Mouse (Mus musculus): ENCODE results near the gene 1700057G04Rik. TPM values are rescaled to one million over a fixed set of nuclear protein-coding genes. Genes with fewer than 3 reads are reported as not detected.

Gene 1700057G04Rik
- total and polyA plus RNA-seq, 2 experiments from 2014 or later, result not detected

DNA sequence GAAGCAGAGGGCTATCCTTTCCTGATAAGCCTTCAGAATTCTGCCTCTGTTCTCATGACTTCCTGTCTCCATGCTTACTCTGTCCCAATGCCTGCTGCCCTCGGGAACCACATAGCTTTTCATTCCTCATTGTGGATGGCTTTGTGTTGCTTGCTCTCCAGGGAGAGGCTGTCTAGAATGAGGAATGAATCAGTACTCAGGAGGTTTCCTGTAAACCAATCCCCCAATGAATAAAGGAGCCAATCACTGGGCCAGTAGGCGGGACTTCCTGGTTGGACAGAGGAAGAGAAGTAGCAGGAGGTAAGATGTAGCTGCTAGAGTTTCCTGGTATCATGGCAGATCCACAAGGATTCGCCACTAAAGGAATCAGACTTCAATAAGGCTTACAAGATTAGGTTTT is 44.1 kb downstream of the 1700057G04Rik start:
- no peak overlapping the region for H3K27ac ChIP-seq (ENCODE audit: low read depth)
- ATAC-seq (ENCODE audit: insufficient read depth, low read depth) (peak; percentile 47; the same call in 1 of the 2 replicates), DNase-seq (ENCODE audit: low spot score) (no peak)
- no peak overlapping the region for H3K4me2 ChIP-seq (ENCODE audit: low read depth, low read length)
- no peaks in the 10 kb centered on the region for H3K9me3 ChIP-seq (replicated peaks; ENCODE audit: control insufficient read depth, low read length)
- H3K4me3 ChIP-seq (ENCODE audit: low read depth, low read length), result no peak overlapping the region
- WGBS, result 69% methylated on average over 3 of the region's 3 CpGs
- no peak overlapping the region for H3K9ac ChIP-seq (replicated peaks; ENCODE audit: low read depth, low read length)
- no peaks in the 10 kb centered on the region for H3K4me1 ChIP-seq (ENCODE audit: control insufficient read depth, insufficient read depth)
- H3K27me3 ChIP-seq (ENCODE audit: control insufficient read depth, insufficient read depth, low read length), result no peaks in the 10 kb centered on the region
- TF ChIP-seq EP300 (IDR thresholded peaks at IDR 0.05; ENCODE audit: low read depth), result no peak
- TF ChIP-seq CTCF (IDR thresholded peaks at IDR 0.05; ENCODE audit: low read depth), result no peak
- no peaks in the 10 kb centered on the region for H3K36me3 ChIP-seq (replicated peaks; ENCODE audit: control insufficient read depth, insufficient read depth, low read length)

DNA sequence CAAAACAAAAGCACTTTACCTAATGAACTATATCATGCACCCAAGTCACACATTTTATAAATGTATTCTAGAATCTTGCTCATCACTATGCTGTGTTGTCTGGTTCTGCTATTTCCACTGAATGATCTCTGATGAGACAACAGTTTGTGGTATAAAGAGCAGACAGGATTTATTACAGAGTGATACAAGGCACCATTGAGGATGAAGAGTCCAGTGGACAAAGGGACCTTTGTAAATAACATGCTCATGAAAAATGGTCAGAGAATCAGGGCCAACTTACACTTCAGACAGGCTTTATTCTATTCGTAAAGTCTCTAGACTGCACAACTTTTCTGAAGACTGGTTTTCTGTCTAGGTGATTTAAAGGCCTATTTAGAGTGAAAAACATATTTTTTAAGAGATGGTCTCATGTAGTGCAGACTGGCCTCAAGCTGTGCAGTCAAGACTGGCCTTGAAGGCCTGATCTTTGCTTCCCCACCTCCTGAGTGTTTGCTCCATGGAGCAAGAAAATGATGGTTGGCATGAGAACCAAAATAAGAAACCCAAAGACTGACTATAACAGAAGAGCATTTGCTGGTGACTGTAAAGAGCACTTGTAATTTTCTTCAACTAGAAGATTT is 51.6 kb downstream of the 1700057G04Rik start:
- Histone ChIP-seq H3K4me1 (ENCODE audit: control insufficient read depth, insufficient read depth) (no peaks in the 10 kb centered on the region), H3K27me3 (ENCODE audit: control insufficient read depth, insufficient read depth, low read length) (no peaks in the 10 kb centered on the region), H3K4me3 (ENCODE audit: low read depth, low read length) (no peak overlapping the region), H3K27ac (ENCODE audit: low read depth) (no peak overlapping the region), H3K9me3 (replicated peaks; ENCODE audit: control insufficient read depth, low read length) (no peaks in the 10 kb centered on the region), H3K9ac (replicated peaks; ENCODE audit: low read depth, low read length) (no peak overlapping the region), H3K4me2 (ENCODE audit: low read depth, low read length) (no peak overlapping the region), H3K36me3 (replicated peaks; ENCODE audit: control insufficient read depth, insufficient read depth, low read length) (no peaks in the 10 kb centered on the region)
- TF ChIP-seq CTCF (IDR thresholded peaks at IDR 0.05; ENCODE audit: low read depth) (no peak), EP300 (IDR thresholded peaks at IDR 0.05; ENCODE audit: low read depth) (no peak)
- ATAC-seq (ENCODE audit: insufficient read depth, low read depth) (no peak), DNase-seq (ENCODE audit: low spot score) (no peak)
- WGBS, result 72% methylated on average over 1 of the region's 1 CpGs

DNA sequence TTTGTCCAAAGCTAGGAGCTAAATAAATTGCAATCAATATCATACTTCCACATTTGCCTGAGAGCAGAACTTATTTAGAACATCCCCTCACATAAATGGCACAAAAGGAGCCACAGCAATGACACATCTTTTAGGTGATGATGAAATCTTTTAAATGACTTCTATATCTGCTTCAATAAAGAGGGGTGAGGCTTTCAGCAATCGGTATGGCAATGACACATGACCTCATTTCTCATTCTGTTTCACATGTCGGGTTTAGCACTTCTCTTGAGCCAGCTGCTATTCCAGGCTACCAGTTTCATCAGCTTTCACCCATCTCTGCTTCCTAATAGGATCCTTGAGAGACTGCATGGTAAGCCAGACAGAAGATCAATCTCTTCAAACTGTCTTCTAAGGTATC is 54.3 kb downstream of the 1700057G04Rik start:
- TF ChIP-seq CTCF (IDR thresholded peaks at IDR 0.05; ENCODE audit: low read depth) (no peak), EP300 (IDR thresholded peaks at IDR 0.05; ENCODE audit: low read depth) (no peak)
- H3K4me1 ChIP-seq (ENCODE audit: control insufficient read depth, insufficient read depth), result no peaks in the 10 kb centered on the region
- no peak overlapping the region for H3K4me2 ChIP-seq (ENCODE audit: low read depth, low read length)
- no peaks in the 10 kb centered on the region for H3K9me3 ChIP-seq (replicated peaks; ENCODE audit: control insufficient read depth, low read length)
- H3K36me3 ChIP-seq (replicated peaks; ENCODE audit: control insufficient read depth, insufficient read depth, low read length), result no peaks in the 10 kb centered on the region
- no peak overlapping the region for H3K27ac ChIP-seq (ENCODE audit: low read depth)
- H3K27me3 ChIP-seq (ENCODE audit: control insufficient read depth, insufficient read depth, low read length), result no peaks in the 10 kb centered on the region
- H3K9ac ChIP-seq (replicated peaks; ENCODE audit: low read depth, low read length), result no peak overlapping the region
- DNase-seq (ENCODE audit: low spot score) (no peak), ATAC-seq (ENCODE audit: insufficient read depth, low read depth) (no peak)
- no peak overlapping the region for H3K4me3 ChIP-seq (ENCODE audit: low read depth, low read length)
- 56% methylated on average over 2 of the region's 2 CpGs for WGBS

DNA sequence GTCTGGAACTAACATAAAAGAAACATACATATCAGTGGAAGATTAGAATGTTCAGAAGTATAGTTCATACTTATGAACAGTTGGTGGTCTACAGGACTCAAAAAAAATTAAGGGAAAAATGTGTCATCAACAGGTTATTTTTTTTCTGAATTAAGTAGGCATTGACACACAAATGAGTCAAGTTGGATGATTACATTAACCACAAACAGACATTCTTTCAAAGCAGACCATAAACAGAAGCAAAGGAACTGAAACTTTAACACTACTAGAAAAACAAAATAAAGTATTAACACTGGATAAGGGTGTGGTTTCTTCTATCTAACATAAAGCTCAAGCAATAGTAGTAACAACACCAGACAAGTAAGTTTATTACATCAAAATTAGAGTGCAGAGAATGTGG is 59.7 kb downstream of the 1700057G04Rik start:
- Histone ChIP-seq H3K36me3 (replicated peaks; ENCODE audit: control insufficient read depth, insufficient read depth, low read length) (no peaks in the 10 kb centered on the region), H3K4me3 (ENCODE audit: low read depth, low read length) (no peak overlapping the region), H3K9ac (replicated peaks; ENCODE audit: low read depth, low read length) (no peak overlapping the region), H3K9me3 (replicated peaks; ENCODE audit: control insufficient read depth, low read length) (no peaks in the 10 kb centered on the region), H3K4me2 (ENCODE audit: low read depth, low read length) (no peak overlapping the region), H3K27me3 (ENCODE audit: control insufficient read depth, insufficient read depth, low read length) (no peaks in the 10 kb centered on the region), H3K27ac (ENCODE audit: low read depth) (no peak overlapping the region), H3K4me1 (ENCODE audit: control insufficient read depth, insufficient read depth) (no peaks in the 10 kb centered on the region)
- TF ChIP-seq EP300 (IDR thresholded peaks at IDR 0.05; ENCODE audit: low read depth) (no peak), CTCF (IDR thresholded peaks at IDR 0.05; ENCODE audit: low read depth) (no peak)
- DNase-seq (ENCODE audit: low spot score) (no peak), ATAC-seq (ENCODE audit: insufficient read depth, low read depth) (no peak)

DNA sequence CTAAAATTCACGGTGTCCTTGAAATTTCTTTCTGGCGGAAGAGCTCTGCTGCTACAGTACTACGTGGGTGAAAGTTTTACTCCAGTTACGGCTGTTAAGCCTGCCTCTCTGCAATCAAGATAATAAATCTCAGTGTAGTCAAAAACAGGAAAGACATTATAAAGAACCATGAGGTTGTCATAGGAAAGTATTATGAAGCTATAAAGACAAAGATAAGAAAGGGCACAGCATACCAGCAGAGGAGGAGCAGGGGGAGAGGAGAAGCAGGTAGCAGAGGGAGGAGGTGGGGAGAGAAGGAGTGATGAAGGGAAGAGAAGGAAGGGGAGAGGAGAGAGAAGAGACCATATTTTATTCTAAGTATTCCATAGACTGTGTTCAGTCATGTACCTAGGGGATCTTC is 64.7 kb downstream of the 1700057G04Rik start:
- Histone ChIP-seq H3K4me3 (ENCODE audit: low read depth, low read length) (no peak overlapping the region), H3K36me3 (replicated peaks; ENCODE audit: control insufficient read depth, insufficient read depth, low read length) (no peaks in the 10 kb centered on the region), H3K9ac (replicated peaks; ENCODE audit: low read depth, low read length) (no peak overlapping the region), H3K27ac (ENCODE audit: low read depth) (no peak overlapping the region), H3K27me3 (ENCODE audit: control insufficient read depth, insufficient read depth, low read length) (no peaks in the 10 kb centered on the region), H3K4me2 (ENCODE audit: low read depth, low read length) (no peak overlapping the region), H3K4me1 (ENCODE audit: control insufficient read depth, insufficient read depth) (0 out of 2 replicates have a peak, but pooled peaks cover 6% of the 10 kb centered on the region), H3K9me3 (replicated peaks; ENCODE audit: control insufficient read depth, low read length) (no peaks in the 10 kb centered on the region)
- DNase-seq (ENCODE audit: low spot score), result no peak
- no peak for ATAC-seq (ENCODE audit: insufficient read depth, low read depth)
- WGBS, result 49% methylated on average over 4 of the region's 4 CpGs
- TF ChIP-seq CTCF (IDR thresholded peaks at IDR 0.05; ENCODE audit: low read depth), result no peak
- TF ChIP-seq EP300 (IDR thresholded peaks at IDR 0.05; ENCODE audit: low read depth), result no peak

DNA sequence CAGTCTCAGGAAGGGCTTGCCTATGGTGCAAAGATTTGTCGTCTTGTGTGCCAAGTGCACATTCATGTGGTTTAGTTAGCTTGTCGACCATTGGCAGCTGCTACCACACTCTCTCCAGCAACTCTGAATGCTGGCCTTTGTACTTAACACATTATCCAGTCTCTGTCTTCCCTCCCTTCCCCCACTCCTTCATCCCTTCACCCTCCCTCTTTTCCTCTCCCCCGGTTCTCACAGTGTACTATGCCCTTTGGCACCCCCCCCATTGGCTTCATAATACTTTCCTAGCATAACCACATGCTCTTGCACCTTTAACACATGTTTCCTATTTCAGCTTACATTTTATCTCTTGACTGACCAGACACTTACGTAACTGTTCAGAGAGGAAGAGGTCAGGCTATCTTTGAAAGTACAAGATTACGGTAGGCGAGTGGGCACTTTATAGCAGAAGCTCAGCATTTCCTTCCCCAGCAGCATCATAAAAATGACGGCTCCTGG is 65.6 kb downstream of the 1700057G04Rik start:
- 0 out of 2 replicates have a peak, but pooled peaks cover 6% of the 10 kb centered on the region for H3K4me1 ChIP-seq (ENCODE audit: control insufficient read depth, insufficient read depth)
- H3K9me3 ChIP-seq (replicated peaks; ENCODE audit: control insufficient read depth, low read length), result no peaks in the 10 kb centered on the region
- no peak overlapping the region for H3K4me2 ChIP-seq (ENCODE audit: low read depth, low read length)
- H3K27me3 ChIP-seq (ENCODE audit: control insufficient read depth, insufficient read depth, low read length), result no peaks in the 10 kb centered on the region
- TF ChIP-seq EP300 (IDR thresholded peaks at IDR 0.05; ENCODE audit: low read depth) (peak; percentile 50; the same call in 1 of the 2 replicates), CTCF (IDR thresholded peaks at IDR 0.05; ENCODE audit: low read depth) (no peak)
- H3K36me3 ChIP-seq (replicated peaks; ENCODE audit: control insufficient read depth, insufficient read depth, low read length), result no peaks in the 10 kb centered on the region
- DNase-seq (ENCODE audit: low spot score), result peak; percentile 42
- WGBS, result 14% methylated on average over 7 of the region's 7 CpGs
- no peak overlapping the region for H3K9ac ChIP-seq (replicated peaks; ENCODE audit: low read depth, low read length)
- H3K4me3 ChIP-seq (ENCODE audit: low read depth, low read length), result no peak overlapping the region
- ATAC-seq (ENCODE audit: insufficient read depth, low read depth), result peak; percentile 67
- H3K27ac ChIP-seq (ENCODE audit: low read depth), result no peak overlapping the region
